Mouse (Mus musculus) heart, embryonic 15.5 days (tissue): ENCODE measurements around the gene 4933405L10Rik. TPM values are rescaled to one million over a fixed set of nuclear protein-coding genes. Genes with fewer than 3 reads are reported as not detected.

Experiments
- ATAC-seq: fragments of 200-750 bp; cut with Nextera tagmentation; replicated peaks from 2 replicates; pipeline ENCODE4 v1.8.0; 2017; ENCODE audit warnings: low read depth, moderate TSS enrichment; ENCODE audit not compliant: insufficient number of reproducible peaks, insufficient read depth, low FRiP score
- H3K27ac ChIP-seq: fragments of 300-500 bp; sonication (generic); 2 replicates; pipeline ENCODE4 v1.5.1; 2015; ENCODE audit warnings: mild to moderate bottlenecking, inconsistent platforms
- H3K27me3 ChIP-seq: fragments of 300-500 bp; sonication (generic); 2 replicates; pipeline ENCODE4 v1.6.1; 2015; ENCODE audit warnings: inconsistent platforms
- H3K36me3 ChIP-seq: fragments of 300-500 bp; sonication (generic); 2 replicates; pipeline ENCODE4 v1.6.1; 2015; ENCODE audit warnings: mild to moderate bottlenecking, inconsistent platforms
- H3K4me1 ChIP-seq: fragments of 300-500 bp; sonication (generic); replicated peaks from 2 replicates; pipeline ENCODE4 v1.6.1; 2015; ENCODE audit warnings: inconsistent platforms
- H3K4me2 ChIP-seq: fragments of 300-500 bp; sonication (generic); 2 replicates; pipeline ENCODE4 v1.6.1; 2015; ENCODE audit warnings: inconsistent platforms, mild to moderate bottlenecking, moderate library complexity
- H3K4me3 ChIP-seq: fragments of 300-500 bp; sonication (generic); 2 replicates; pipeline ENCODE4 v1.5.1; 2015; ENCODE audit warnings: mild to moderate bottlenecking, inconsistent platforms
- H3K9ac ChIP-seq: fragments of 300-500 bp; sonication (generic); 2 replicates; pipeline ENCODE4 v1.6.1; 2015; ENCODE audit warnings: mild to moderate bottlenecking, inconsistent platforms
- H3K9me3 ChIP-seq: fragments of 300-500 bp; sonication (generic); replicated peaks from 2 replicates; pipeline ENCODE4 v1.6.1; 2016; ENCODE audit warnings: inconsistent platforms
- WGBS: fragments of 180-500 bp; shearing (Covaris S2); methylation state at CpG from one replicate; pipeline ENCODE4 v1.1.7; 2015; ENCODE audit warnings: mixed read lengths; 5-methylcytosine and 5-hydroxymethylcytosine counted together
- polyA plus RNA-seq: library from polyadenylated mRNA; unstranded; fragments of >200 nt; fragmentation: Nextera tagmentation; extraction: Ambion mirVana; gene quantifications from 2 replicates; pipeline ENCODE4 v1.2.1, GENCODE M21; 2015

Gene 4933405L10Rik
- polyA plus RNA-seq, 1 experiment from 2014 or later: not detected

DNA sequence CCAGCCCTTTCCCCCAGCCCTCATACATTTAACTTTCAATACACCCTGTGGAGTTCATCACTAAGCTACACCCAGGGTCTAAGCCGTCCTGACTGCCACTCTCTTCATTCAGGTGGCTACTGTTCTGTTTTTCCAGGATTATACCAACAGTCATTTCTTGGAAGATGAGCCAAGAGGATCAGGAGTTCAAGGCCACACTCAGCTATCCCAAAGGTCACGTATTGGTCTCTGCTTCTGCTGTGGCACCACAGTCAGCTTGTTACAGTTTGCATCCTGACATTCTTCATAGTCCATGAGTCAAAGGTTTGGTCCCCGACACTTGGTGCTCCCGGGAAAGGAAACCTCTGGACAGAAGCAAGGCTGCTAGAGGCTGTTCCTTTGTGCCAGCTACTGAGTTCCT lies 12.2 kb downstream of the 4933405L10Rik start:
- WGBS: 74% methylated on average over 4 of the region's 4 CpGs
- ATAC-seq: no peak
- Histone ChIP-seq H3K9me3 (no peaks in the 10 kb centered on the region), H3K4me2 (no peak overlapping the region), H3K9ac (no peak overlapping the region), H3K4me3 (no peak overlapping the region), H3K4me1 (no peaks in the 10 kb centered on the region), H3K36me3 (peaks cover 9% of the 10 kb centered on the region; the same call in 1 of the 2 replicates), H3K27me3 (no peaks in the 10 kb centered on the region), H3K27ac (no peak overlapping the region)

GRCm38 (mm10) chr8:105722861-105723260 lies 15.4 kb downstream of the 4933405L10Rik start:
- no peak for ATAC-seq
- no peaks in the 10 kb centered on the region for H3K4me1 ChIP-seq
- no peak overlapping the region for H3K4me2 ChIP-seq
- H3K27me3 ChIP-seq: no peaks in the 10 kb centered on the region
- H3K27ac ChIP-seq: no peak overlapping the region
- no peaks in the 10 kb centered on the region for H3K9me3 ChIP-seq
- H3K36me3 ChIP-seq: no peaks in the 10 kb centered on the region
- no peak overlapping the region for H3K9ac ChIP-seq
- no peak overlapping the region for H3K4me3 ChIP-seq
- WGBS: 89% methylated on average over 9 of the region's 9 CpGs

- H3K4me2 ChIP-seq: no peak overlapping the region
- no peaks in the 10 kb centered on the region for H3K27me3 ChIP-seq
- H3K27ac ChIP-seq: no peak overlapping the region
- no peak overlapping the region for H3K4me3 ChIP-seq
- no peaks in the 10 kb centered on the region for H3K4me1 ChIP-seq
- H3K9me3 ChIP-seq: no peaks in the 10 kb centered on the region
- no peaks in the 10 kb centered on the region for H3K36me3 ChIP-seq
- ATAC-seq: no peak
- no peak overlapping the region for H3K9ac ChIP-seq
- WGBS: 70% methylated on average over 5 of the region's 5 CpGs
Observed at GRCm38 (mm10) chr8:105725726-105726125, 18.3 kb downstream of the 4933405L10Rik start.

DNA sequence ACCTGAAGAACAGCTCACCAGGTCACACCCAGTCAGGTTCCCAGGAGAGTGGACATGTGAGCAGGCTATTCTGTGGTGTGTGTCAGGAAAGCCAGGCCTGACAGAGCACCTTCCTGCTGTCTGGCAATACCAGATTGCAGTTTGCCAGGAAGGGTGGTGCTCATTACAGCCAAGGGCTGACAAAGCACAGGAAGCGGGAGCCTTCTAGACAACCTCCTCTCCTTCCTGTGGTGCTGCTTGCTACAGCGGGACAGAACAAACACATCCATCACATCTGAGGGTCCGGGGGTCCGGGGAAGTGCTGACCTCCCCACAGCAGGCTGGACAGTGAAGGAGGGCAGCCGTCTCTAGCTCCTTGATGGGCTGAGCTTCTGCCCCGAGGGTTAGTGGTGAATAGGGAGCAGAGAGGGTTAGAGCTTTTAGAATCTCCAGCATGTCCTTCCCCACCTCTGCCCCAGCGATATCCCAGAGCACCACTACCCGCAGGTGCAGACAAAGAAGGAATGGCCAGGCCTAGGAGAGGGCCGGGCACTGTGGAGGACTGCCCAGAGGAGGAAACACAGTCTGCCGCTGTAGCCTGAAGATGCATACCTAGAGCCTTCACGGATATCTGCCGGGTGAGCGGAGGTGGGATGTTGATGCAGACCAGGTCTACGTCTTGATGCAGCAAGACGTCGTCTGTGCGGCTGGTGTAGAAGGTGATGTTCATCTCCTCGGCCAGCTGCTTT lies 20.1 kb downstream of the 4933405L10Rik start:
- Histone ChIP-seq H3K4me3 (no peak overlapping the region), H3K36me3 (no peaks in the 10 kb centered on the region), H3K27ac (peak overlapping the region; percentile 63), H3K9me3 (no peaks in the 10 kb centered on the region), H3K4me1 (no peaks in the 10 kb centered on the region), H3K9ac (no peak overlapping the region), H3K27me3 (no peaks in the 10 kb centered on the region), H3K4me2 (0 out of 2 replicates have a peak overlapping the region, but pooled peaks have one; percentile 3)
- peak; percentile 84 for ATAC-seq
- WGBS: 65% methylated on average over 18 of the region's 18 CpGs

GRCm38 (mm10) chr8:105732186-105732585 lies 24.7 kb downstream of the 4933405L10Rik start:
- Histone ChIP-seq H3K27ac (no peak overlapping the region), H3K4me1 (no peaks in the 10 kb centered on the region), H3K4me3 (no peak overlapping the region), H3K9ac (no peak overlapping the region), H3K9me3 (no peaks in the 10 kb centered on the region), H3K27me3 (no peaks in the 10 kb centered on the region), H3K4me2 (no peak overlapping the region), H3K36me3 (no peaks in the 10 kb centered on the region)
- no peak for ATAC-seq
- WGBS: 88% methylated on average over 5 of the region's 5 CpGs

DNA sequence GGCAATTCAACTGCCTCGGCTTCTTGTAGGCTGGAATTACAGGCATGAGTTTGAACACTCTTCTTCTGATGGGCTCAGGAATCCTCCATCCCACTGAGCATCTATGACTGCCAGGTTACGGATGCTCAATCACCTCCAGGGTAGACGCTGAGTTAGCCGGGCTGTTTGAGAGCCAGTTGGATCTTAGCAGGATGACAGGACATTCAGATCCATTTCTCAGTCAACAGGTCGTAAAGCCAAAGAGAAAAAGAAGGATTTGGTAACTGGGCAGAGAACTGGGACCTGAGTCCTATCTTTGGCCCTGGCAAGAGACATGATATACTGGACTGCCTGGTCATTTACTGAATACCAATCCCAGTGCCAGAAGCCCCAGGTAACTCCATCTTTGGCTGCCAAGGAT lies 31.8 kb downstream of the 4933405L10Rik start:
- Histone ChIP-seq H3K4me2 (no peak overlapping the region), H3K27me3 (no peaks in the 10 kb centered on the region), H3K27ac (no peak overlapping the region), H3K36me3 (no peaks in the 10 kb centered on the region), H3K4me1 (0 out of 2 replicates have a peak, but pooled peaks cover 3% of the 10 kb centered on the region), H3K4me3 (no peak overlapping the region), H3K9me3 (no peaks in the 10 kb centered on the region), H3K9ac (no peak overlapping the region)
- WGBS: 90% methylated on average over 5 of the region's 5 CpGs
- no peak for ATAC-seq

GRCm38 (mm10) chr8:105743301-105743700 lies 35.8 kb downstream of the 4933405L10Rik start:
- Histone ChIP-seq H3K9me3 (no peaks in the 10 kb centered on the region), H3K9ac (no peak overlapping the region), H3K4me1 (peaks cover 9% of the 10 kb centered on the region; the same call in 1 of the 2 replicates), H3K4me2 (no peak overlapping the region), H3K4me3 (no peak overlapping the region), H3K27me3 (no peaks in the 10 kb centered on the region), H3K27ac (no peak overlapping the region), H3K36me3 (no peaks in the 10 kb centered on the region)
- no peak for ATAC-seq
- WGBS: 71% methylated on average over 4 of the region's 4 CpGs

DNA sequence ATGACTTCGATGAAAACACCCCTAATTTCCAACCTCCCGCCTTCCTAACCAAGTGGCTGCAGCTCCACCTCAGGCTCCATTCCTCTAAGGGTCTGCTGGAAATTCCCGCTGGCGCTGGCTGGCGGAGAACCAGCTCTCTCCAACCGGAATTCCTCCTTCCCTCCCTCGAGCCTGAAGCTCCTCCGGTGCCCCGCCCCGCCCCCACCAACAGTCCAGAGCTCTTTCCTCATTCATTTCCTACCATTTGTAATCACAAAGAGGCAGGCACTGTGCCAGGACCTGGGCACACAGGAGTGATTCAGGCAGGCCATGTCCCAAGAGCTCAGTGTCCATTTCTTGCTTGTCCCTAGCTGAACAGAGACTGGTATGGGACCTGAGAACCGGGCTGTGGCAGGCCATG lies 43.2 kb downstream of the 4933405L10Rik start:
- Histone ChIP-seq H3K9ac (peak overlapping the region; percentile 19; the same call in 1 of the 2 replicates), H3K4me1 (peaks cover 27% of the 10 kb centered on the region), H3K36me3 (no peaks in the 10 kb centered on the region), H3K4me2 (peak overlapping the region; percentile 52), H3K9me3 (no peaks in the 10 kb centered on the region), H3K27me3 (no peaks in the 10 kb centered on the region), H3K4me3 (no peak overlapping the region), H3K27ac (peak overlapping the region; percentile 46)
- WGBS: 4% methylated on average over 11 of the region's 11 CpGs
- peak; percentile 82 for ATAC-seq

DNA sequence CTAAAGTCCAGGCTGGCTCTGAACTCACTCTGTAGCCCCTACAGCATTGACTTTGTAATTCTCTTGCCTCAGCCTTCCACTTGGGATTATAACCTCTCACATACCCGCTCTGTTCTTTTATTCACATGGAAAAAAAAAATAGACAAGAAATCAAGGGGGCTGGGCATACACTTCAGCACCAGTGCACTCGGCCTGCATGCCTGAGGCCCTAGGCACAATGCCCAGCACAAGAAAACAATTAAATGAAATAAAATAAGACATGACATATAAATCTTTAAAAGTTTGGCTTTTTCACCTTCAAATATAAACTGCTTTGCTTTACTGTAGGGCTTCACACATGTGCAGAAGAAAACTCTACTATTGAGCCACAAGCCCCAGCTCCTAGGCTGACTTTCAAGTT lies 46.5 kb downstream of the 4933405L10Rik start:
- no peaks in the 10 kb centered on the region for H3K9me3 ChIP-seq
- H3K4me1 ChIP-seq: peaks cover 26% of the 10 kb centered on the region
- H3K36me3 ChIP-seq: no peaks in the 10 kb centered on the region
- no peaks in the 10 kb centered on the region for H3K27me3 ChIP-seq
- no peak overlapping the region for H3K9ac ChIP-seq
- ATAC-seq: no peak
- no peak overlapping the region for H3K27ac ChIP-seq
- 77% methylated on average over 2 of the region's 2 CpGs for WGBS
- H3K4me3 ChIP-seq: no peak overlapping the region
- H3K4me2 ChIP-seq: no peak overlapping the region

DNA sequence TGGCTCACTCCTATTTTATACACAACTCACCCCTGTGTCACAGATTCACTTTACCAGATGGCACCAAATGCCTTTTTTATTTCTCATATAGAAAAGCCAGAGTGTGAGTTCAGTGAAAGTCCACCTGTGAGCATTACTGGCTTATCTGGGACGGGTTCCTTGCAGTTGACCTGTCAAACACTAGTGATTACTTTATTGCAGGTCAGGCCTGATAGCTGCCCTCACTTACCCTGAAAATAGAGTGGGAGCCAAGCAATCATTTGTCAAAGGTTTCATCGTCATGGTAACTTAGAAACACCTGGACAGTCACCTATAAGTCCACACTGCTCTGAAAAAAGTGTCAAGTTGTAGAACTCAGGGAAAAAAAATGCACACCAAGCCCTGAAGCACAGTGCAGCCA lies 47.2 kb downstream of the 4933405L10Rik start:
- H3K27me3 ChIP-seq: no peaks in the 10 kb centered on the region
- no peak overlapping the region for H3K4me3 ChIP-seq
- H3K4me1 ChIP-seq: peaks cover 29% of the 10 kb centered on the region
- no peak overlapping the region for H3K4me2 ChIP-seq
- 75% methylated on average over 2 of the region's 2 CpGs for WGBS
- ATAC-seq: no peak
- H3K9ac ChIP-seq: no peak overlapping the region
- no peaks in the 10 kb centered on the region for H3K36me3 ChIP-seq
- no peaks in the 10 kb centered on the region for H3K9me3 ChIP-seq
- H3K27ac ChIP-seq: no peak overlapping the region

- Histone ChIP-seq H3K9me3 (no peaks in the 10 kb centered on the region), H3K4me2 (peak overlapping the region; percentile 79), H3K27ac (peak overlapping the region; percentile 75), H3K9ac (peak overlapping the region; percentile 77), H3K4me3 (peak overlapping the region; percentile 76), H3K36me3 (no peaks in the 10 kb centered on the region), H3K27me3 (no peaks in the 10 kb centered on the region), H3K4me1 (peaks cover 14% of the 10 kb centered on the region)
- no peak for ATAC-seq
- WGBS: 2% methylated on average over 12 of the region's 12 CpGs
Observed at GRCm38 (mm10) chr8:105757796-105758276, 50.4 kb downstream of the 4933405L10Rik start.
